Mouse (Mus musculus): ENCODE measurements at regions not wholly inside any gene's neighbourhood (a gene's known extent, or its start where the extent isn't known, plus 50 kb on each side); places are given as distances from the start of the nearest gene placed in this dataset.

GRCm38 (mm10) chr13:31171751-31172150 lies 197.7 kb downstream of the Gm5447 start:
- 59% methylated on average over 2 of the region's 2 CpGs for WGBS
- Histone ChIP-seq H3K27me3 (no peaks in the 10 kb centered on the region), H3K36me3 (no peaks in the 10 kb centered on the region), H3K9me3 (no peaks in the 10 kb centered on the region), H3K4me3 (no peak overlapping the region), H3K27ac (no peak overlapping the region), H3K4me2 (no peak overlapping the region), H3K4me1 (0 out of 2 replicates have a peak, but pooled peaks cover 13% of the 10 kb centered on the region), H3K9ac (no peak overlapping the region)
- no peak for ATAC-seq (ENCODE audit: borderline replicate concordance, extremely low read depth, low FRiP score, low TSS enrichment)

- 88% methylated on average over 5 of the region's 5 CpGs for WGBS
Observed at GRCm38 (mm10) chr13:31172580-31172979, 198.6 kb downstream of the Gm5447 start.

GRCm38 (mm10) chr13:31177999-31178783 lies 204.2 kb downstream of the Gm5447 start:
- peak overlapping the region; percentile 64; the same call in 1 of the 2 replicates for H3K27ac ChIP-seq

More at GRCm38 (mm10) chr13:31172580-31172979, 198.6 kb downstream of the Gm5447 start:
- H3K27ac ChIP-seq: no peak overlapping the region
- no peak overlapping the region for H3K4me3 ChIP-seq
- H3K27me3 ChIP-seq: no peaks in the 10 kb centered on the region
- no peaks in the 10 kb centered on the region for H3K36me3 ChIP-seq
- no peak overlapping the region for H3K4me2 ChIP-seq
- H3K9ac ChIP-seq: no peak overlapping the region
- ATAC-seq (ENCODE audit: borderline replicate concordance, extremely low read depth, low FRiP score, low TSS enrichment): no peak
- 0 out of 2 replicates have a peak, but pooled peaks cover 4% of the 10 kb centered on the region for H3K4me1 ChIP-seq
- no peaks in the 10 kb centered on the region for H3K9me3 ChIP-seq

GRCm38 (mm10) chr13:31178964-31179363 lies 205.0 kb downstream of the Gm5447 start:
- Histone ChIP-seq H3K4me3 (no peak overlapping the region), H3K36me3 (no peaks in the 10 kb centered on the region), H3K27me3 (no peaks in the 10 kb centered on the region), H3K9me3 (no peaks in the 10 kb centered on the region), H3K4me1 (peaks cover 14% of the 10 kb centered on the region), H3K4me2 (no peak overlapping the region), H3K27ac (peak overlapping the region; percentile 50), H3K9ac (no peak overlapping the region)
- WGBS: 74% methylated on average over 3 of the region's 3 CpGs
- ATAC-seq (ENCODE audit: borderline replicate concordance, extremely low read depth, low FRiP score, low TSS enrichment): no peak

More at GRCm38 (mm10) chr13:31177999-31178783, 204.2 kb downstream of the Gm5447 start:
- Histone ChIP-seq H3K27me3 (no peaks in the 10 kb centered on the region), H3K9me3 (no peaks in the 10 kb centered on the region), H3K9ac (no peak overlapping the region), H3K4me1 (peaks cover 11% of the 10 kb centered on the region), H3K36me3 (no peaks in the 10 kb centered on the region), H3K4me2 (no peak overlapping the region), H3K4me3 (no peak overlapping the region)
- ATAC-seq (ENCODE audit: borderline replicate concordance, extremely low read depth, low FRiP score, low TSS enrichment): peak; percentile 19; the same call in 1 of the 2 replicates
- WGBS: 51% methylated on average over 5 of the region's 5 CpGs

DNA sequence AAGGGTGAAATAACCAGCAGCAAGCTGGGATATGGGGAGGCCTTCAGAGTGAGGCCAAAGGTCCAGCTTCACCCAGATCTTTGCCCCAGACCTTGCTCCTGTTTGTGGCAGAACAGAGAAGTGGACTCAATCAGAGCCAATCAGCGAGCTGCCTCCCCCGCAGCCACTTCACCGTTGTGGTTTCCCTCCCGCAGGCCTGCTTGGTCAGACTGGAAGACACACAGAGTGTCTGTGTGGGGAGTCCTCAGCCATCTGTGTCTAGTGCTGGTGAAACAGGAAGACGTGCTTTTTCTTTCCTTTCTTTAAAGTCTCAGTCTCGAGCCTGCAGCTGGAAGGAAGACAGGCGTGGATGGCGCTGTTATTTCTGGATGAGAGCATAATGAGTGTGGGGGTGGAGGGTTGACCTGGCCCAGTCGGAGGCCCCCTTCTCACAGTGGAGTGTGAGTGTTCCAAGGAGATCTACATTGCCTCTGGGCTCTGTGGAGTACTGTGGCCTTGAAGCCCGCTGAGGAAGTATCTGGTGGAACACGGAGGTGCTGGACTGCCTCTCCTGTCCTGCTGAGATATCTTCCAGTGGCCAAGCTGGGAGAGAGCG lies 205.5 kb downstream of the Gm5447 start:
- Histone ChIP-seq H3K9me3 (no peaks in the 10 kb centered on the region), H3K27ac (peak overlapping the region; percentile 50), H3K27me3 (no peaks in the 10 kb centered on the region), H3K4me3 (no peak overlapping the region), H3K36me3 (no peaks in the 10 kb centered on the region), H3K4me1 (peaks cover 17% of the 10 kb centered on the region), H3K9ac (no peak overlapping the region), H3K4me2 (no peak overlapping the region)
- no peak for ATAC-seq (ENCODE audit: borderline replicate concordance, extremely low read depth, low FRiP score, low TSS enrichment)
- WGBS: 31% methylated on average over 12 of the region's 12 CpGs

GRCm38 (mm10) chr13:31181530-31181929 lies 207.5 kb downstream of the Gm5447 start:
- H3K27me3 ChIP-seq: no peaks in the 10 kb centered on the region
- H3K4me3 ChIP-seq: no peak overlapping the region
- WGBS: 71% methylated on average over 5 of the region's 5 CpGs
- peaks cover 30% of the 10 kb centered on the region for H3K4me1 ChIP-seq
- no peak for ATAC-seq (ENCODE audit: borderline replicate concordance, extremely low read depth, low FRiP score, low TSS enrichment)
- H3K9me3 ChIP-seq: no peaks in the 10 kb centered on the region
- no peak overlapping the region for H3K27ac ChIP-seq
- no peak overlapping the region for H3K4me2 ChIP-seq
- no peaks in the 10 kb centered on the region for H3K36me3 ChIP-seq
- no peak overlapping the region for H3K9ac ChIP-seq

DNA sequence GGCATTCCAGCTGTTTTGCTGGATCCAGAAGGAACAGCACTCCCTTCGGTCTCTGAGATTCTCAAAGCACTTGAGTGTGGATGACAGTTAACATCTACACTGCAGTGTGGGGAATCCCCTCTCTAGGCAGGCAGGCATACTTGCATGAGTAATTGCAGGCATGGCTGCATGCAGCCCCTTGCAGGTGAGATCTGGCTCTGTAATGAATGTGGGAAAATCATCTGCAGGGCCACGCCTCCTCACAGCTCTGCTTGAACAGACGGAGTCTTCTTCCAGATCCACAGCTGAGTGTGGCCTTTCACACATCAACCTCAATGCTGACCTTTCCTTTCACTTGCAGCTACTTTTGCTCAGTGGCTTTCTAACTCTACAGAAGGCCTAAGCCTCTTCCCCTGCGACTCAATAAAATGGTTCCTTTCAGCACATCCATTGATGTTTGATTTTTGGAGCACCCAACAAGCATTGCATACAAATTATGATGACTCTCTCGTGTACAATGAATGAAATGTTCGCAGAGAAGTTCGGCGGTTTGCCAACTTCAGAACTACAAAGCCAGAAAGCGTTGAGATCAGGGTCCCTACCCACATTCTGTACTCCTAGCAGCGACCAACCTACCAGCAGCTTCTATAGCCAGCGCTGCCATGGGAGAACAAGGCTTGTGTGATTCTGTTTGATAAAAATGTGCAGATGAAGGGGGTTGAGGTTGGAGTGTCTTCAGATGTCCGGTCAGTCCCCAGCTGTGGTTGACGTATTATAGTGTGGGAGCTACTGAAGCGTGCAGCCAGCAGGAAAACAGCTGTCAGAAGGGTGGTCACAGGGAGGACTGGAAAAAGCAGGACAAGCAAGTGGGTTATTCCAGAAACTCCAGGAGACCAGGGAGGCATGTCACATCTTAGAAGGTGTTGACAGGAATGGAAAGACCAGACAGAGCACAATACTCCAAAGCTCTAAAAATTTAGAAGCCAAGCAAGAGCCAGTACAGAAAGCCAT lies 211.1 kb downstream of the Gm5447 start:
- WGBS: 39% methylated on average over 14 of the region's 14 CpGs
- Histone ChIP-seq H3K4me2 (no peak overlapping the region), H3K27me3 (no peaks in the 10 kb centered on the region), H3K4me3 (no peak overlapping the region), H3K9ac (no peak overlapping the region), H3K27ac (peak overlapping the region; percentile 48; the same call in 1 of the 2 replicates), H3K36me3 (no peaks in the 10 kb centered on the region), H3K9me3 (no peaks in the 10 kb centered on the region), H3K4me1 (peaks cover 19% of the 10 kb centered on the region)
- peak; percentile 88 for ATAC-seq (ENCODE audit: borderline replicate concordance, extremely low read depth, low FRiP score, low TSS enrichment)

DNA sequence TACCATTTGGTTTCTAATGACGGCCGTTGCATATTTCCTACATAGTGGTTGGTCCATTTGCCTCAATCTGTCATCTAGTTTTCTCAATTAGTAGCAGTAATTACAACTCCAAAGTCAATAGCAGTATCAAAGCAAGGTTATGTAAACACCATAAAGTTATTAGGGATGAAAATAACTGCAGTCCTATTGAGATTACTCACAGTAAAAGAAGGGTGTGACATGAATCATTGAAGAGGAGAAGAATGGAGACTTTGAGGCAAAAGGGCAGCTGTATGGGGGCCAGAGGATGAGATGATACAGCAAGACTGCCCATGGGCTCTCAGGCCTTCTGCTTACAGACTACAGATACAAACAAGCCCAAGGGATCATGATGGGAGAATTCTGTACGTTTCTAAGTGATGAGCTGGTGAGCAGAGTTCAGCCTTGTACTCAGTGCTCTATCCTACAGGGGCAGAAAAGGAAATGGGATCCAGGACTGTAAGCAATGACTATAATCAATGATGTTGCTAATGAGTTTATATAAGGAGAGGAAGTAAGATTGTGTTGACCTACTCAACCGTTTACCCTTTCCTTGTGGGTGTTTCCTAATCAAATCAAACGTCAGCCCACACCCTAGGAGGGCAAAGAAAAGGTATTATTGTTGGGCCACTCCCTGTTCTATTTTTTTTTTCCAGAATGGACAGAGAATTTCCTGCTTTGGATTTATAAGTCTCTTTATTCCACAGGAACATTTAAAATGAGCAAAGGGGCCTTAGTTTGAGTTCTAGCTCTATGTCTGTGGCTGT lies 213.0 kb downstream of the Gm5447 start:
- ATAC-seq (ENCODE audit: borderline replicate concordance, extremely low read depth, low FRiP score, low TSS enrichment): no peak

DNA sequence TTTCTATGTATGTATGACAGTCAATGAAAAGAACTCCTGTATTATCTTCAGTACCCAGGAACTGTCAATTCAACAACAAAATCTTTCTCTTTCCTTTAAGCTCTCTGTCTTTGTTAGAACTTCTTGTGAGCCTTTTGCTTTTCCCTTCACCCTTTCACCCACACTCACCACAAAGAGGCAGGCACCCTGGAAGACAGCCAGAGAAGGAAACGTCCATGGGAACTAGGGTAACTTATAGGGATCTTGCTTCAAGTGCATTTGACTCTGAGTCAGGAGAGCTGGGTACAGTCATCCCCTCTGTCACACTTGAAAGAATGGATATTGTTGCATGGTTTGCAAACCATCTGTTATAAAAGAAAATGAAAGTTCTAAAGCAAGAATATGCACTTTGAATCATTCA lies 215.1 kb downstream of the Gm5447 start:
- Histone ChIP-seq H3K9ac (no peak overlapping the region), H3K27ac (no peak overlapping the region), H3K4me3 (no peak overlapping the region), H3K36me3 (no peaks in the 10 kb centered on the region), H3K4me1 (peaks cover 16% of the 10 kb centered on the region), H3K4me2 (no peak overlapping the region), H3K27me3 (no peaks in the 10 kb centered on the region), H3K9me3 (no peaks in the 10 kb centered on the region)
- 5% methylated on average over 1 of the region's 1 CpGs for WGBS
- no peak for ATAC-seq (ENCODE audit: borderline replicate concordance, extremely low read depth, low FRiP score, low TSS enrichment)

More for the DNA sequence above, 213.0 kb downstream of the Gm5447 start:
- Histone ChIP-seq H3K4me3 (no peak overlapping the region), H3K36me3 (no peaks in the 10 kb centered on the region), H3K4me2 (no peak overlapping the region), H3K27me3 (no peaks in the 10 kb centered on the region), H3K27ac (no peak overlapping the region), H3K4me1 (peaks cover 19% of the 10 kb centered on the region), H3K9me3 (no peaks in the 10 kb centered on the region), H3K9ac (no peak overlapping the region)
- WGBS: 48% methylated on average over 5 of the region's 5 CpGs

- Histone ChIP-seq H3K36me3 (no peaks in the 10 kb centered on the region), H3K9me3 (no peaks in the 10 kb centered on the region), H3K9ac (no peak overlapping the region), H3K27ac (no peak overlapping the region), H3K4me2 (no peak overlapping the region), H3K4me1 (peaks cover 8% of the 10 kb centered on the region), H3K4me3 (no peak overlapping the region), H3K27me3 (no peaks in the 10 kb centered on the region)
- no peak for ATAC-seq (ENCODE audit: borderline replicate concordance, extremely low read depth, low FRiP score, low TSS enrichment)
- 64% methylated on average over 4 of the region's 4 CpGs for WGBS
Observed at GRCm38 (mm10) chr13:31190036-31190435, 216.0 kb downstream of the Gm5447 start.

All from lung, embryonic 15.5 days (tissue).